Mouse (Mus musculus) lung, postnatal 0 days (tissue): Measurements from ENCODE around the gene Adad1.

Source experiments
- CTCF ChIP-seq: IDR thresholded peaks from 2 replicates; pipeline ENCODE4 v1.5.1; 2016; ENCODE audit warnings: antibody characterized with exemption, mild to moderate bottlenecking
- EP300 ChIP-seq: IDR thresholded peaks from 2 replicates; pipeline ENCODE4 v1.6.1; 2016; ENCODE audit warnings: antibody characterized with exemption, mild to moderate bottlenecking, control low read depth

- no peak for TF ChIP-seq CTCF
- TF ChIP-seq EP300, result no peak
Measured at GRCm38 (mm10) chr3:37152274-37152673, 88.9 kb downstream of the Adad1 start.
